Mouse (Mus musculus) heart, embryonic 14.5 days (tissue): ENCODE measurements around the gene Stat5a. TPM values are rescaled to one million over a fixed set of nuclear protein-coding genes. Genes with fewer than 3 reads are reported as not detected.

Source experiments
- ATAC-seq: fragments of 200-750 bp; cut with Nextera tagmentation; 2 replicates; pipeline ENCODE4 v1.8.0; 2017; ENCODE audit warnings: low read depth, moderate TSS enrichment; ENCODE audit not compliant: insufficient number of reproducible peaks, insufficient read depth, low FRiP score
- H3K27ac ChIP-seq, 2 experiments: fragments of 200-500 bp in 1 of 2; fragments of 300-500 bp in 1 of 2; sonication (generic) in 1 of 2; replicated peaks in 1 of 2; 2 replicates each; pipeline ENCODE4 v1.5.1; 2012 to 2014; ENCODE audit warnings: low read depth in 2 of 2, low read length in 2 of 2, control low read depth in 1 of 2, mild to moderate bottlenecking in 1 of 2, mixed read lengths in 1 of 2; ENCODE audit not compliant: control insufficient read depth in 1 of 2, insufficient read depth in 1 of 2
- H3K27me3 ChIP-seq: fragments of 300-500 bp; sonication (generic); 2 replicates; pipeline ENCODE4 v1.6.1; 2014; ENCODE audit warnings: mild to moderate bottlenecking, low read length, control low read depth; ENCODE audit not compliant: control insufficient read depth, insufficient read depth
- H3K36me3 ChIP-seq: fragments of 300-500 bp; sonication (generic); 2 replicates; pipeline ENCODE4 v1.6.1; 2014; ENCODE audit warnings: mild to moderate bottlenecking, control low read depth, low read length, mixed read lengths; ENCODE audit not compliant: control insufficient read depth, insufficient read depth
- H3K4me1 ChIP-seq, 2 experiments: fragments of 200-500 bp in 1 of 2; fragments of 300-500 bp in 1 of 2; sonication (generic) in 1 of 2; 2 replicates each; pipeline ENCODE4 v1.6.1; 2012 to 2014; ENCODE audit warnings: low read length in 2 of 2, control low read depth in 1 of 2, mixed read lengths in 1 of 2; ENCODE audit not compliant: control insufficient read depth in 2 of 2, insufficient read depth in 2 of 2
- H3K4me2 ChIP-seq: fragments of 300-500 bp; sonication (generic); 2 replicates; pipeline ENCODE4 v1.6.1; 2014; ENCODE audit warnings: mild to moderate bottlenecking, low read length
- H3K4me3 ChIP-seq, 2 experiments: fragments of 200-500 bp in 1 of 2; fragments of 300-500 bp in 1 of 2; sonication (generic) in 1 of 2; 2 replicates each; pipeline ENCODE4 v1.5.1; 2012 to 2014; ENCODE audit warnings: low read length in 2 of 2, mild to moderate bottlenecking in 2 of 2, control low read depth in 1 of 2, low read depth in 1 of 2, moderate library complexity in 1 of 2; ENCODE audit not compliant: control insufficient read depth in 1 of 2, insufficient read depth in 1 of 2
- H3K9ac ChIP-seq: fragments of 300-500 bp; sonication (generic); 2 replicates; pipeline ENCODE4 v1.6.1; 2014; ENCODE audit warnings: mild to moderate bottlenecking, low read length
- H3K9me3 ChIP-seq: fragments of 300-500 bp; sonication (generic); 2 replicates; pipeline ENCODE4 v1.6.1; 2016; ENCODE audit warnings: low read length, control low read depth; ENCODE audit not compliant: control insufficient read depth
- WGBS: fragments of 180-500 bp; shearing (Covaris S2); extraction: QIAGEN DNeasy Blood & Tissue Kit; methylation state at CpG from one replicate; pipeline ENCODE4 v1.1.7; 2014; 5-methylcytosine and 5-hydroxymethylcytosine counted together
- polyA plus RNA-seq: library from polyadenylated mRNA; unstranded; fragments of >200 nt; fragmentation: Nextera tagmentation; extraction: Ambion mirVana; gene quantifications from 2 replicates; pipeline ENCODE4 v1.2.1, GENCODE M21; 2014

The Stat5a gene
- polyA plus RNA-seq, 1 experiment from 2014 or later: 5.6 TPM

- Histone ChIP-seq H3K9ac (peak overlapping the region; percentile 47; the same call in 1 of the 2 replicates), H3K27ac (peak overlapping the region; percentile 45 to 70; a peak in 3 of 4 replicates), H3K9me3 (no peaks in the 10 kb centered on the region), H3K4me2 (no peak overlapping the region), H3K4me3 (no peak overlapping the region), H3K36me3 (no peaks in the 10 kb centered on the region), H3K4me1 (peaks cover 35 to 73% of the 10 kb centered on the region in 2 experiments), H3K27me3 (no peaks in the 10 kb centered on the region)
- no peak for ATAC-seq
- WGBS: 63% methylated on average over 7 of the region's 7 CpGs
Observed at GRCm38 (mm10) chr11:100824496-100824895, 34.7 kb upstream of the Stat5a start.

DNA sequence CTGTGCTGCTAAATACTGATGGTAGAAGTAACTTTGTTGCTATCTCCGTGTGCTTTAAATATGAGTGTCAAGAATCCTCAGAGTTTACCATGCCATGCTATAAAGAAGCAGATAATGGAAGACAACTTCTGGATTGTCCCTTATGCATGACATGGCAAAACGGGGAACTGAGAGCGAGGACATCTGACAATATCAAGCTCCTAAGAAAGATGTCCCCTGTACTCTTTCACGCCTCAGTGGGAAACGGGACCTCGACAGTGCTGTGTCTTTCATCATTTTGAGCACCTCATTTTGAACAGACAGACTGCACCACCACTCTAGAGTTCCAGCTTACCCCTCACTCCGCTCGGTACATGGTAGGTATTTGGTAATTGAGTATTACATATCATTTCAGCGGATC is 33.7 kb upstream of the Stat5a start:
- 0 out of 4 replicates have a peak overlapping the region, but pooled peaks have one; percentile 4 to 17 for H3K27ac ChIP-seq

GRCm38 (mm10) chr11:100826161-100826866 is 32.8 kb upstream of the Stat5a start:
- H3K36me3 ChIP-seq: no peaks in the 10 kb centered on the region
- H3K4me2 ChIP-seq: no peak overlapping the region
- ATAC-seq: no peak
- H3K9me3 ChIP-seq: no peaks in the 10 kb centered on the region
- H3K27ac ChIP-seq: no peak overlapping the region
- H3K4me3 ChIP-seq: no peak overlapping the region
- no peaks in the 10 kb centered on the region for H3K27me3 ChIP-seq
- 85% methylated on average over 13 of the region's 13 CpGs for WGBS
- H3K4me1 ChIP-seq: peaks cover 30 to 67% of the 10 kb centered on the region in 2 experiments
- H3K9ac ChIP-seq: no peak overlapping the region

More for the DNA sequence above, 33.7 kb upstream of the Stat5a start:
- H3K4me3 ChIP-seq: no peak overlapping the region
- WGBS: 73% methylated on average over 9 of the region's 9 CpGs
- no peaks in the 10 kb centered on the region for H3K36me3 ChIP-seq
- H3K4me1 ChIP-seq: peaks cover 33 to 68% of the 10 kb centered on the region in 2 experiments
- no peak for ATAC-seq
- no peaks in the 10 kb centered on the region for H3K27me3 ChIP-seq
- no peak overlapping the region for H3K9ac ChIP-seq
- no peaks in the 10 kb centered on the region for H3K9me3 ChIP-seq
- no peak overlapping the region for H3K4me2 ChIP-seq

- peak overlapping the region; percentile 23 to 63; a peak in 2 of 4 replicates for H3K27ac ChIP-seq
- H3K4me1 ChIP-seq: peaks cover 28 to 61% of the 10 kb centered on the region in 2 experiments
- peak; percentile 52; the same call in 1 of the 2 replicates for ATAC-seq
- H3K9ac ChIP-seq: no peak overlapping the region
- no peaks in the 10 kb centered on the region for H3K27me3 ChIP-seq
- 25% methylated on average over 10 of the region's 10 CpGs for WGBS
- H3K4me3 ChIP-seq: no peak overlapping the region
- no peaks in the 10 kb centered on the region for H3K36me3 ChIP-seq
- H3K4me2 ChIP-seq: no peak overlapping the region
- H3K9me3 ChIP-seq: no peaks in the 10 kb centered on the region
Observed at GRCm38 (mm10) chr11:100828676-100829151, 30.4 kb upstream of the Stat5a start.

DNA sequence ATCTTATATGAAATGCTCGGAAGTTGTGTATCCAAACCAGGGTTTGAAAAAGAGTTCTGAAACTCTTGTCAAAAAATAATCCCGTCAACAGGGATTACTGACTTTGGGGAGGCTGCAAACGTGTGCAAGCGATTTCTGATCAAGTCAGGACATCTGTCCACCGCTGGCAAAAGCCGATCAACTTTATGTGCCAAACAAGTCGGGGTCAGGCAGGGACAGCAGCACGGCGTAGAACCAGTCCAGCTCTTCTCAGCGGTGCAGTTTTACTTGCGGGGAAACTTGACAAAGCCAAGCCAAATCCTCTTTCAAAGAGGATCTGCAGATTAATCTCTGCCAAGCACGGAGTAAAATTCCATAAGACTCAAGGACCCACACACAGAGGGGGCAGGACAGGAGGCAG is 29.5 kb upstream of the Stat5a start:
- Histone ChIP-seq H3K36me3 (no peaks in the 10 kb centered on the region), H3K27me3 (no peaks in the 10 kb centered on the region), H3K4me1 (peaks cover 21 to 51% of the 10 kb centered on the region in 2 experiments), H3K4me2 (no peak overlapping the region), H3K9me3 (no peaks in the 10 kb centered on the region), H3K4me3 (no peak overlapping the region), H3K9ac (no peak overlapping the region), H3K27ac (no peak overlapping the region)
- WGBS: 80% methylated on average over 12 of the region's 12 CpGs
- ATAC-seq: no peak

DNA sequence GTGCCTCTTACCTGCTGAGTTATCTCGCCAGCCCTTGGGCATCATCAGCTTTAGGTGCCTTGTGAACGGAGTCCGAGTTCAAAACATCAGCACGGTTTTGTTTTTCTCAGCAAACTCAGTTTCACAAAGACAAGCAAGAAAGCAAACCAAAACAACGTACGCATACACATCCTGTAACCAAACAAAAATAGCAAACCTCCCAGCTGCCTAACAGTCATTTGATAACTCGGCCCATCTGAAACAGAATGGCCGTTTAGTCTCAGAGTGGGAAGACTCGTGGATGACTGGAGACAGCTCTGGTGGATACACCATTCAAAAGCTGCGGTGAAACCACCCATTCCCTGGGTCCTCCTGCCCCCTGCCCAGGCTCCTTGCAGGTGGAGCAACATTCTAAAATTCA is 27.8 kb upstream of the Stat5a start:
- no peaks in the 10 kb centered on the region for H3K27me3 ChIP-seq
- H3K9ac ChIP-seq: no peak overlapping the region
- no peak overlapping the region for H3K4me3 ChIP-seq
- peaks cover 14 to 42% of the 10 kb centered on the region in 2 experiments for H3K4me1 ChIP-seq
- no peak for ATAC-seq
- WGBS: 60% methylated on average over 10 of the region's 10 CpGs
- H3K36me3 ChIP-seq: no peaks in the 10 kb centered on the region
- no peaks in the 10 kb centered on the region for H3K9me3 ChIP-seq
- H3K27ac ChIP-seq: no peak overlapping the region
- H3K4me2 ChIP-seq: no peak overlapping the region

DNA sequence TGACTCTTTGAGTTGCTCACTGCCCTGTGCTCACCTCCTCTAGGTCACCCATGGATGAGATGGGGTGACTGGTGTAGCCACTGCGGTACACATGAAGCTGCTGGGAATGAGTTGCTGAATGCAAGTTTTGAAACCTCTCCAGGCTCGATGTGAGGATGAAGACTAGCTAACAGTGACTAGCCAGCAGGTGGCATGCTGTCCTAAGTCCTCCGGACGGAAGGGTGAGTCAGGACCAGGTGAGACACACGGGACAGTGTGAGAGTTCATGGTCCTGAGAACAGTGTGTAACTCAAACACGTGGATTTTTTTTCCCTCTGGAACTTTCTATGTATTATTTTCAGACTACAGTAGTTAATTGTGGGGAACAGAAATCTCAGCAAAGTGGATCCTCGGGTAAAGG is 25.7 kb upstream of the Stat5a start:
- no peak overlapping the region for H3K9ac ChIP-seq
- no peak for ATAC-seq
- no peaks in the 10 kb centered on the region for H3K27me3 ChIP-seq
- H3K36me3 ChIP-seq: no peaks in the 10 kb centered on the region
- H3K27ac ChIP-seq: no peak overlapping the region
- no peak overlapping the region for H3K4me2 ChIP-seq
- no peak overlapping the region for H3K4me3 ChIP-seq
- 0 out of 2 replicates have a peak, but pooled peaks cover 4% of the 10 kb centered on the region for H3K9me3 ChIP-seq
- 64% methylated on average over 7 of the region's 7 CpGs for WGBS
- H3K4me1 ChIP-seq: peaks cover 14 to 34% of the 10 kb centered on the region in 2 experiments
